Mouse (Mus musculus) CH12.LX (cell line): ENCODE results near the gene Adamts20. TPM values are rescaled to one million over a fixed set of nuclear protein-coding genes. Genes with fewer than 3 reads are reported as not detected.

ENCODE experiments used
- DNase-seq: peaks from one replicate; pipeline ENCODE4 v3.0.0-alpha.2; 2013; ENCODE audit errors: extremely low read depth
- H3K27ac ChIP-seq: 2 replicates; pipeline ENCODE4 v1.5.1; 2012; ENCODE audit warnings: low read depth, mild to moderate bottlenecking, control low read depth, moderate library complexity; ENCODE audit not compliant: insufficient read depth
- H3K27me3 ChIP-seq: replicated peaks from 2 replicates; pipeline ENCODE3; 2012; ENCODE audit warnings: inconsistent platforms
- H3K36me3 ChIP-seq, 2 experiments: replicated peaks in 1 of 2; 2 replicates each; pipeline versions ENCODE3 to v1.6.1; 2012; ENCODE audit warnings: inconsistent platforms in 1 of 2, low read length in 1 of 2, mild to moderate bottlenecking in 1 of 2, mixed read lengths in 1 of 2, moderate library complexity in 1 of 2; ENCODE audit not compliant: control insufficient read depth in 1 of 2, insufficient read depth in 1 of 2
- H3K4me1 ChIP-seq, 2 experiments: 2 replicates each; pipeline ENCODE4 v1.6.1; 2012; ENCODE audit warnings: inconsistent platforms in 1 of 2, moderate library complexity in 1 of 2; ENCODE audit not compliant: insufficient read depth in 2 of 2, control insufficient read depth in 1 of 2
- H3K4me2 ChIP-seq: 2 replicates; pipeline ENCODE4 v1.6.1; 2012; ENCODE audit warnings: low read depth, mild to moderate bottlenecking, control low read depth; ENCODE audit not compliant: poor library complexity, insufficient read depth, severe bottlenecking
- H3K4me3 ChIP-seq, 3 experiments: fragments of 150-350 bp in 1 of 3; sonication (generic) in 1 of 3; replicated peaks in 1 of 3; 2 replicates each; pipeline versions ENCODE3 to v1.5.1; 2011 to 2012; ENCODE audit warnings: low read depth in 2 of 3, low read length in 2 of 3, mild to moderate bottlenecking in 2 of 3, moderate library complexity in 2 of 3, control low read depth in 1 of 3, improper control_type of control experiment in 1 of 3, inconsistent platforms in 1 of 3, mixed read lengths in 1 of 3; ENCODE audit not compliant: poor library complexity in 1 of 3
- H3K79me2 ChIP-seq: replicated peaks from 2 replicates; pipeline ENCODE4 v1.6.1; 2012; ENCODE audit warnings: mild to moderate bottlenecking, moderate library complexity; ENCODE audit not compliant: control insufficient read depth, poor library complexity, insufficient read depth, severe bottlenecking; ENCODE audit errors: extremely low read depth
- H3K9ac ChIP-seq: 2 replicates; pipeline ENCODE4 v1.6.1; 2012; ENCODE audit warnings: low read depth, mild to moderate bottlenecking, control low read depth, moderate library complexity; ENCODE audit not compliant: insufficient read depth
- H3K9me3 ChIP-seq: replicated peaks from 2 replicates; pipeline ENCODE3; 2012; ENCODE audit warnings: low read length, inconsistent platforms, mixed read lengths
- BHLHE40 ChIP-seq: IDR thresholded peaks from 2 replicates; pipeline ENCODE4 v1.6.1; 2011; ENCODE audit warnings: mild to moderate bottlenecking, low read depth, low read length, improper control_type of control experiment
- CTCF ChIP-seq, 2 experiments: IDR thresholded peaks in 1 of 2; conservative IDR thresholded peaks in 1 of 2; 2 replicates each; pipeline ENCODE4 v1.5.1; 2011 to 2012; ENCODE audit warnings: low read depth in 2 of 2, low read length in 2 of 2, improper control_type of control experiment in 1 of 2, inconsistent platforms in 1 of 2, mild to moderate bottlenecking in 1 of 2, moderate library complexity in 1 of 2
- ELF1 ChIP-seq: IDR thresholded peaks from 2 replicates; pipeline ENCODE4 v1.6.1; 2014; ENCODE audit warnings: low read depth, mild to moderate bottlenecking, inconsistent platforms, low read length, improper control_type of control experiment
- EP300 ChIP-seq: IDR thresholded peaks from 2 replicates; pipeline ENCODE4 v1.6.1; 2011; ENCODE audit warnings: low read length, improper control_type of control experiment
- HCFC1 ChIP-seq: IDR thresholded peaks from 2 replicates; pipeline ENCODE4 v1.6.1; 2012; ENCODE audit warnings: low read depth, mild to moderate bottlenecking, inconsistent platforms, low read length, improper control_type of control experiment
- IRF4 ChIP-seq: IDR thresholded peaks from 2 replicates; pipeline ENCODE4 v1.6.1; 2014; ENCODE audit warnings: low read depth, mild to moderate bottlenecking, inconsistent platforms, low read length, improper control_type of control experiment
- JUN ChIP-seq: IDR thresholded peaks from 2 replicates; pipeline ENCODE4 v1.6.1; 2011; ENCODE audit warnings: low read depth, mild to moderate bottlenecking, low read length, improper control_type of control experiment, moderate library complexity; ENCODE audit not compliant: insufficient read depth
- KAT2A ChIP-seq: IDR thresholded peaks from 2 replicates; pipeline ENCODE4 v1.6.1; 2012; ENCODE audit warnings: low read length, improper control_type of control experiment, inconsistent platforms; ENCODE audit not compliant: insufficient replicate concordance
- MAFK ChIP-seq: IDR thresholded peaks from 2 replicates; pipeline ENCODE4 v1.6.1; 2011; ENCODE audit warnings: low read length, improper control_type of control experiment; ENCODE audit not compliant: insufficient replicate concordance
- MYC ChIP-seq: IDR thresholded peaks from 2 replicates; pipeline ENCODE4 v1.6.1; 2011; ENCODE audit warnings: low read depth, mild to moderate bottlenecking, improper control_type of control experiment, low read length
- NELFE ChIP-seq: IDR thresholded peaks from 2 replicates; pipeline ENCODE4 v1.6.1; 2011; ENCODE audit warnings: low read depth, low read length, improper control_type of control experiment
- POLR2A ChIP-seq: IDR thresholded peaks from 2 replicates; pipeline ENCODE4 v1.6.1; 2011; ENCODE audit warnings: low read depth, mild to moderate bottlenecking, improper control_type of control experiment, low read length
- RAD21 ChIP-seq: IDR thresholded peaks from 2 replicates; pipeline ENCODE4 v1.6.1; 2011; ENCODE audit warnings: low read depth, mild to moderate bottlenecking, low read length, improper control_type of control experiment, moderate library complexity
- RCOR1 ChIP-seq: conservative IDR thresholded peaks from 2 replicates; pipeline ENCODE4 v1.6.1; 2012; ENCODE audit warnings: low read depth, mild to moderate bottlenecking, inconsistent platforms, low read length, improper control_type of control experiment
- SIN3A ChIP-seq: IDR thresholded peaks from 2 replicates; pipeline ENCODE4 v1.6.1; 2012; ENCODE audit warnings: low read length, improper control_type of control experiment, inconsistent platforms
- SMC3 ChIP-seq: IDR thresholded peaks from 2 replicates; pipeline ENCODE4 v1.6.1; 2011; ENCODE audit warnings: low read depth, low read length, improper control_type of control experiment
- TBP ChIP-seq: conservative IDR thresholded peaks from 2 replicates; pipeline ENCODE4 v1.6.1; 2011; ENCODE audit warnings: low read depth, low read length, improper control_type of control experiment
- TCF12 ChIP-seq: IDR thresholded peaks from 2 replicates; pipeline ENCODE4 v1.6.1; 2014; ENCODE audit warnings: low read depth, mild to moderate bottlenecking, inconsistent platforms, low read length, improper control_type of control experiment
- UBTF ChIP-seq: IDR thresholded peaks from 2 replicates; pipeline ENCODE4 v1.6.1; 2012; ENCODE audit warnings: low read depth, mild to moderate bottlenecking, inconsistent platforms, low read length, improper control_type of control experiment, moderate library complexity
- USF1 ChIP-seq: IDR thresholded peaks from 2 replicates; pipeline ENCODE4 v1.6.1; 2014; ENCODE audit warnings: low read depth, mild to moderate bottlenecking, inconsistent platforms, low read length, improper control_type of control experiment
- USF2 ChIP-seq: conservative IDR thresholded peaks from 2 replicates; pipeline ENCODE4 v1.6.1; 2011; ENCODE audit warnings: low read depth, low read length, improper control_type of control experiment
- ZKSCAN1 ChIP-seq: IDR thresholded peaks from 2 replicates; pipeline ENCODE4 v1.6.1; 2012; ENCODE audit warnings: low read depth, inconsistent platforms, low read length, improper control_type of control experiment, borderline replicate concordance
- ZNF384 ChIP-seq: IDR thresholded peaks from 2 replicates; pipeline ENCODE4 v1.6.1; 2012; ENCODE audit warnings: low read depth, low read length, improper control_type of control experiment, inconsistent platforms
- dilution Hi-C: fragments of 300-500 bp; cut with MboI; formaldehyde crosslinking; loops from 2 replicates; pipeline ENCODE4 v1.14.3; 2020; ENCODE audit warnings: low sequenced_read_pairs; ENCODE audit not compliant: extremely low pct_unique_long_range_greater_than_20kb, extremely low pct_ligation_motif_present
- in situ Hi-C: fragments of 300-500 bp; cut with MboI; formaldehyde crosslinking; loops from 3 replicates; pipeline ENCODE4 v1.14.3; 2019; ENCODE audit warnings: low sequenced_read_pairs, low pct_ligation_motif_present, low pct_unique_long_range_greater_than_20kb, mixed read lengths
- polyA plus RNA-seq: library from polyadenylated mRNA; unstranded; fragments of >175 nt; gene quantifications from 2 replicates; pipeline ENCODE4 v1.2.1, GENCODE M21; 2012; ENCODE audit warnings: low read depth; ENCODE audit not compliant: insufficient read length
- total RNA-seq, 2 experiments: library from RNA; depleted of rRNA; stranded (reverse); fragments of 300-350 nt in 1 of 2; fragments of >200 nt in 1 of 2; gene quantifications; 2 replicates each; pipeline ENCODE4 v1.2.3; 2012 to 2014

Gene Adamts20
- total and polyA plus RNA-seq, 3 experiments, result 0.37 to 1.5 (median 0.68) TPM

DNA sequence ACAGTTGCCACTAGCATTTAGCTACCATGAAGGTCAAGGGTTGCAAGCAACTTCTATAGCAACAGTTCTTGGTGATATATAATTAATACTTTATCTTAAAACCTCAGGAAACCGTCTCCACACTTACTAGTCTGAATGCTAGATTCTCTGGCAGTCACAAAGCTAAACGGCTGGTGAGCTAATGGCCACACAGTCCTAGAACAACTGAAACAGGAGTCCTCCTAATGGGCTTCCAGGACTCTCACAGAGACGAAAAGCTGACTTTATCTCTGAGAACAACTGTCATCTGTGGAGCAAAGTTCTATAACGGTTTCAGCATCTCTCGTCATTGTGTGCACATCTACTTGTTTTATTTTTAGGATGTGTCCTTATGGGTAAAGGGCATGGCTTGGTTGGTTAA, 15.0 kb upstream of the Adamts20 start:
- dilution Hi-C loops (no loop called here), in situ Hi-C loops (no loop called here)
- Histone ChIP-seq H3K27me3 (no peaks in the 10 kb centered on the region), H3K4me1 (peaks cover 5 to 7% of the 10 kb centered on the region in 2 experiments; a peak in 3 of 4 replicates), H3K4me3 (no peak overlapping the region), H3K4me2 (no peak overlapping the region), H3K36me3 (no peaks in the 10 kb centered on the region), H3K27ac (no peak overlapping the region), H3K9ac (no peak overlapping the region), H3K79me2 (no peaks in the 10 kb centered on the region), H3K9me3 (no peaks in the 10 kb centered on the region)
- DNase-seq, result no peak
- TF ChIP-seq RCOR1, result no peak
- no peak for TF ChIP-seq ELF1
- no peak for TF ChIP-seq MYC
- no peak for TF ChIP-seq NELFE
- no peak for TF ChIP-seq SIN3A
- no peak for TF ChIP-seq USF2

DNA sequence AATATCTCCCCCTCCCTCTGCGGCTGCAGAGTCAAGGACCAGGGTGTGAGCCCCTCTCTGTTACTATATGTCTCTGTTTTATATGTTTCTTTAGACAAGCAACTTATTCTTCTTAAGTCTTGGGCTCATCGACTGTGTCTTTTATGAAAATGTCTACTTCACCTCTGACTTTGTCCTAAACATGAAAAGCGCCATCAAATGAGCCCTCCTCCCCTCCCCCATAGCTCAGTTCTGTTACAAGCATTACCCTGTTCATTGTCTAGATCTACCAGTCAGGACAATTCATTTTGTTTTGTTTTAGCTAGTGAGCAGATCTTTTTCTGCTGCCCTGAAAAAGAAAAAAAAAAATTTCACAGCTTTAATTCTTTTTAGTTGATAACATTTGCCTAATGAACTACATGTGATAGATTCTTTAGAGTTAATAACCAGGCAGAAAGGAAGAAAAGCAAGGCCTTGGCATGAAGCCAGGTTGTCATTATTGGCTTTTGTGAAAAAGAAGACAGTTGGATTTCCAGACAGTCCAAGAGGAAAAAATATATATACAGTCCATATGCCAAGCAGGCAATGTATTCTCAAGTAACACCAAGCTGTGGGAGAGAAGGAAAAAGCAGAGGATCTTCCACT, 14.4 kb upstream of the Adamts20 start:
- in situ Hi-C loops (no loop called here), dilution Hi-C loops (no loop called here)
- H3K27me3 ChIP-seq, result no peaks in the 10 kb centered on the region
- peaks cover 5 to 7% of the 10 kb centered on the region in 2 experiments; a peak in 3 of 4 replicates for H3K4me1 ChIP-seq
- DNase-seq, result no peak
- H3K79me2 ChIP-seq, result no peaks in the 10 kb centered on the region
- H3K9ac ChIP-seq, result no peak overlapping the region
- H3K27ac ChIP-seq, result no peak overlapping the region
- H3K36me3 ChIP-seq, result no peaks in the 10 kb centered on the region
- no peak overlapping the region for H3K4me2 ChIP-seq
- H3K9me3 ChIP-seq, result no peaks in the 10 kb centered on the region
- no peak overlapping the region for H3K4me3 ChIP-seq
- TF ChIP-seq USF1 (no peak), IRF4 (no peak), POLR2A (no peak), USF2 (no peak), MAFK (no peak), UBTF (no peak), TCF12 (no peak), KAT2A (no peak)

GRCm38 (mm10) chr15:94478706-94479105, 13.5 kb upstream of the Adamts20 start:
- in situ Hi-C loops (no loop called here), dilution Hi-C loops (no loop called here)
- Histone ChIP-seq H3K4me2 (no peak overlapping the region), H3K9me3 (no peaks in the 10 kb centered on the region), H3K4me1 (peaks cover 5 to 7% of the 10 kb centered on the region in 2 experiments; a peak in 3 of 4 replicates), H3K27me3 (no peaks in the 10 kb centered on the region), H3K4me3 (no peak overlapping the region), H3K79me2 (no peaks in the 10 kb centered on the region), H3K36me3 (no peaks in the 10 kb centered on the region), H3K9ac (no peak overlapping the region), H3K27ac (no peak overlapping the region)
- TF ChIP-seq ZNF384 (no peak), KAT2A (no peak), RAD21 (no peak), TBP (no peak), JUN (no peak), MAFK (no peak), TCF12 (no peak), UBTF (no peak), BHLHE40 (no peak), IRF4 (no peak), SMC3 (no peak), EP300 (no peak), ELF1 (no peak), SIN3A (no peak), CTCF (conservative IDR thresholded peaks at IDR 0.05 in 1 of 2, IDR thresholded peaks at IDR 0.05 in 1 of 2; ENCODE audit: low read depth in 2 of 2, low read length in 2 of 2) (no peak), HCFC1 (no peak), ZKSCAN1 (no peak)
- no peak for DNase-seq
